Mouse (Mus musculus) neural tube, embryonic 14.5 days (tissue): ENCODE data around the gene Arid5b. TPM values are rescaled to one million over a fixed set of nuclear protein-coding genes. Genes with fewer than 3 reads are reported as not detected.

Source experiments
- ATAC-seq: fragments of 200-750 bp; cut with Nextera tagmentation; 2 replicates; pipeline ENCODE4 v1.8.0; 2017; ENCODE audit warnings: low read depth, mild to moderate bottlenecking, moderate TSS enrichment, moderate library complexity
- H3K27ac ChIP-seq: fragments of 300-500 bp; sonication (generic); 2 replicates; pipeline ENCODE4 v1.5.1; 2014; ENCODE audit warnings: low read depth, mild to moderate bottlenecking, control low read depth, low read length, moderate library complexity, mixed read lengths
- H3K27me3 ChIP-seq: fragments of 300-500 bp; sonication (generic); 2 replicates; pipeline ENCODE4 v1.6.1; 2014; ENCODE audit warnings: low read length; ENCODE audit not compliant: control insufficient read depth, insufficient read depth
- H3K36me3 ChIP-seq: fragments of 300-500 bp; sonication (generic); 2 replicates; pipeline ENCODE4 v1.6.1; 2014; ENCODE audit warnings: low read length, mixed read lengths; ENCODE audit not compliant: control insufficient read depth, insufficient read depth
- H3K4me1 ChIP-seq: fragments of 300-500 bp; sonication (generic); 2 replicates; pipeline ENCODE4 v1.6.1; 2014; ENCODE audit warnings: low read length; ENCODE audit not compliant: control insufficient read depth, insufficient read depth
- H3K4me2 ChIP-seq: fragments of 300-500 bp; sonication (generic); 2 replicates; pipeline ENCODE4 v1.6.1; 2014; ENCODE audit warnings: mild to moderate bottlenecking, low read depth, low read length, control low read depth
- H3K4me3 ChIP-seq: fragments of 300-500 bp; sonication (generic); 2 replicates; pipeline ENCODE4 v1.5.1; 2014; ENCODE audit warnings: low read depth, low read length, control low read depth, mixed read lengths
- H3K9ac ChIP-seq: fragments of 300-500 bp; sonication (generic); replicated peaks from 2 replicates; pipeline ENCODE4 v1.6.1; 2014; ENCODE audit warnings: low read depth, mild to moderate bottlenecking, control low read depth, low read length, mixed read lengths
- H3K9me3 ChIP-seq: fragments of 300-500 bp; sonication (generic); 2 replicates; pipeline ENCODE4 v1.6.1; 2016; ENCODE audit warnings: low read length; ENCODE audit not compliant: control insufficient read depth
- WGBS: fragments of 180-500 bp; shearing (Covaris S2); extraction: QIAGEN DNeasy Blood & Tissue Kit; methylation state at CpG from one replicate; pipeline ENCODE4 v1.1.7; 2014; 5-methylcytosine and 5-hydroxymethylcytosine counted together
- polyA plus RNA-seq: library from polyadenylated mRNA; unstranded; fragments of >200 nt; fragmentation: Nextera tagmentation; extraction: Ambion mirVana; gene quantifications from 2 replicates; pipeline ENCODE4 v1.2.1, GENCODE M21; 2014

The Arid5b gene
- polyA plus RNA-seq, 1 experiment from 2014 or later, result 26.2 TPM

DNA sequence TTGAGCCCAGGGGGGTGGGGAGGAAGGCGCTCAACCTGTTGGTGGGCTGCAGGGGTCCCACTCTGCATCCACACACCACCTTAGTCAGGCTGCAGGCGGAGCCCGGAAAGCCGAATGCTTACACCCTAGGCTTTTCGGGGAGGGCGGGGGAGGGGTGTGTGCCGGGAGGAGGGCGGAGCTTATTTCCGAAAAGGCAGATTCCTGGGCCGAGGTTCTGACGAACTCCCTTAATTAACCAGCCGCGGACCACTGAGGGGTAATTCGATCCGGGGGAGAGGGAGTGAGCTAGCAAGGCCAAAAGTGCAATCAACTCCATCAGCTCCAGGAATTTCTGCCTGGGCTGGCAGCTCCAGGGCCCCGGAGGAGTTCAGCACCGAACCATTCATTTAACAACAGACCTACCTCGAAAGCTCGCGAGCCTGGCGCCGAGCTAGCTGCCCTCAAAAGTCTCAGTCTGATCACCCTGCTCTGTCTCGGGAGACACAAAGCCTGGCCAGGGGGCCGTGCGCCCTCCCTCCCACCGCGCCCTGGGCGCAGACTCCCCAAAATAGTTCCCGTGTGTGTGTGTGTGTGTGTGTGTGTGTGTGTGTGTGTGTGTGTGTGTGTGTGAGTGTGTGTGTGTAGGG lies 2.1 kb downstream of the Arid5b start:
- H3K36me3 ChIP-seq, result no peaks in the 10 kb centered on the region
- peak overlapping the region; percentile 66 for H3K4me3 ChIP-seq
- H3K27ac ChIP-seq, result peak overlapping the region; percentile 85
- peak overlapping the region; percentile 91 for H3K4me2 ChIP-seq
- no peaks in the 10 kb centered on the region for H3K27me3 ChIP-seq
- H3K9me3 ChIP-seq, result no peaks in the 10 kb centered on the region
- peak; percentile 48; the same call in 1 of the 2 replicates for ATAC-seq
- under 1% methylated on average over 29 of the region's 29 CpGs for WGBS
- peak overlapping the region; percentile 65 for H3K9ac ChIP-seq
- peaks cover 8% of the 10 kb centered on the region; the same call in 1 of the 2 replicates for H3K4me1 ChIP-seq

DNA sequence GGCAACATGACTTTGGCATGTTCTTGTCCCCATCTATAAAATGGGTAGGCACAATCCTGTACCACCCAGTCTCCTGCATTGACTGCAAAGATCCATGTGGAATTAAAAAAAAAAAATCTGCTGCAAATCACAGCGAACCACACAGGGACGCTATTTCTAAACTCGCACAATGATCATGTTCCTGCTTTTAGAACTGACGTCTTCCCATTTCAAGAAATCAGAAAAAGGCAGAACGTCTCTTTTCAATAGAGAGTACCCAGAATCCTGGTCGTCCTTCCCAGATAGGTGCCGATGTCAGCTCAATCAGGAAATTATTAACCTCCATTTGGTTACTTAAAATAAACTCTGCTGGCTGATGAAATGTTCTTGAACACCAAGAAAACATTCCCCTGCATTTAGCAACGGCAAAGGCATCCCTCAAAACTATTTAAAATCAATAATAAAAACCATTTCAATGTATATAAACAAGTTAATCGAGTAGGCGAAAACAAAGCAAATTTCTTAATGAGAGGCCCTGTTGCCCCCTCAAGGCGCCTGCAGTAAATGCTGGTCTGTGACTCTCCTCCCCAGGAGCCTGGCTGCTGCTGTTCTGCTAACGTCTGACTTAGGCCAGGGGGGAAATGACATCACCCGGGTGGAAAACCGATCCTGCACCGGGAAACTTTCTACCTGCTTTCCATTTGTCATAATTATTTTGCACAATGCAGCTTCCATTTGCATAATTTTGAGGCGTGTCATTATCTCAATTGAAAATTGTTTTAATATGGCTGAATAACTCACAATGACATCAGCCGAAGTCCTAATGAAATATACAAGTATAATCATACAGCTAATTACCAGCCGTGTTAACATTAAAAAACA lies 3.4 kb downstream of the Arid5b start:
- Histone ChIP-seq H3K4me3 (peak overlapping the region; percentile 66), H3K9ac (no peak overlapping the region; the same call in 1 of the 2 replicates), H3K4me1 (peaks cover 3% of the 10 kb centered on the region; the same call in 1 of the 2 replicates), H3K9me3 (no peaks in the 10 kb centered on the region), H3K36me3 (no peaks in the 10 kb centered on the region), H3K27ac (0 out of 2 replicates have a peak overlapping the region, but pooled peaks have one; percentile 16), H3K4me2 (peak overlapping the region; percentile 91), H3K27me3 (no peaks in the 10 kb centered on the region)
- 22% methylated on average over 18 of the region's 18 CpGs for WGBS
- no peak for ATAC-seq

DNA sequence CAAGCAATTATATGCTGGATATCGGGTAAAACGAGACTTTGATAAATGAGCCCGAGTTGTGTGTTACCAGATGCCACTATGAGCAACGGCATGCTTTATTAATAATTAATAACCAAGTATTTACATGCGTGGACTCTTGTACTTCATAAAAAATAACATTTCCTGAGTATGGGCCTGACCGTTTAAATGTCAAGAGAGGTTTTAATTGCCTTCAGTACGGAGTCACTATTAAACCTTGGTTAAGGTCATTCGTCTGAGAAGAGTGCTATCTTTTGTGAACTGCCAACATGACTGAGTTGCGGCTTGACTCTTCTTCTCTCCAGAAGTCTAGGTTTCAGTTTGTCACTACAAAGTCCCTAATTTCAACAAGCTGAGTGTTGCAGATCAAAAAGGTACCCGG lies 8.8 kb downstream of the Arid5b start:
- no peaks in the 10 kb centered on the region; the same call in 1 of the 2 replicates for H3K4me1 ChIP-seq
- H3K27ac ChIP-seq, result no peak overlapping the region
- H3K27me3 ChIP-seq, result no peaks in the 10 kb centered on the region
- no peak overlapping the region for H3K4me2 ChIP-seq
- no peak overlapping the region for H3K4me3 ChIP-seq
- no peaks in the 10 kb centered on the region for H3K36me3 ChIP-seq
- no peaks in the 10 kb centered on the region for H3K9me3 ChIP-seq
- WGBS, result 76% methylated on average over 10 of the region's 10 CpGs
- H3K9ac ChIP-seq, result no peak overlapping the region
- ATAC-seq, result no peak

DNA sequence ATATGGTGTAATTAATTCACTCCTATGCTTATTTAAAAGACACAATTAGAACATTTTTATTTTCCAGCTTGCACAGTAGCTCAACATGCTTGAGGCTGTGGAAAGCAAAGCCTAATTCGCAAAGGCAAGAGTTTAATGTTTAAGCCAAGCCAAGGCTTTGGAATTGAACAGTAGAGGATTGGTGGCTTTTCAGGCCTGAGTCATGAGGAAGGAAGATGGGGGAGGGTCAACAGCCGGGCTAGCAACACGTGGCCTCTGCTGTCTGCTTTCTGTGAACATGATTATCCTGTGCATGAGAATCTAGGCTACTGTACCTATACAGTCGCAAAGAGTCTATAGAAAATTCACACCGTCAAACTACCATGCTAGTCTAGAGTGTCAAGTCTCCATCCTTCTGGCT lies 9.9 kb downstream of the Arid5b start:
- Histone ChIP-seq H3K9ac (no peak overlapping the region), H3K36me3 (no peaks in the 10 kb centered on the region), H3K27me3 (no peaks in the 10 kb centered on the region), H3K27ac (no peak overlapping the region), H3K4me3 (no peak overlapping the region), H3K9me3 (no peaks in the 10 kb centered on the region), H3K4me1 (no peaks in the 10 kb centered on the region), H3K4me2 (no peak overlapping the region)
- ATAC-seq, result peak; percentile 17; the same call in 1 of the 2 replicates
- WGBS, result 70% methylated on average over 5 of the region's 5 CpGs

DNA sequence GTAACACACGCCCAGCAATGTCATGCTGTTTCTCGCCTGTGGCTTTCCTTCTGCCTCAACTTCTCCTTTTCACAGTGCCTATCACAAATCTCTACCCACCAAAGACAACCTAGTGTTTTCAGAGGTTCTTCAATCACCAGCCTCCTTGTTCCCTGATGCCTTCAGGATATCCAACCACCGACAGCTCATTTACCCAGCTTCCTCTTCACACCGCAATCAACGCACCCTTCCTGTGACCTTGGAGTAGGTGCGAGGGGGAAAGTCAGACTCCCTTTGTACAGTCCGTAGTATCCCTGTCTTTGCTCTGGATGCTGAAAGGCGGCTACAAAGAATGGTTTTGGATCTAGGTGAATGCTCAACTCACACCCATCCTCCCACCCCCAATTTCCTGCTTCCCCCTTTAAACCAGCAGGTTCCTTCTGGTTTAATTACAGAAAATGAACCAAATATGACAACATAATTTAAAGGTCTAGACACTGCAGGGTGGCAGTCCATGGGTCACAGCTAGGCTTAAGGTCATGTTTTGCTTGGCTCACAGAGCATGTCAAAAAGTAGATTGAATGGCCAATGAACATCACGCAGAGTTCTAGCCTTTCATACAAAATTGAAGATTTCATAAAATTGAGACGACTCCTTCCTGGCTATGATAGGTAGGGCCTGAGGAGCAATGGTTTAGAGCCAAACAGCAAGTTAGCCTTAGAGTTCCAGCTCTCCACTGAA lies 14.4 kb downstream of the Arid5b start:
- H3K9ac ChIP-seq, result no peak overlapping the region
- H3K4me3 ChIP-seq, result no peak overlapping the region
- WGBS, result 96% methylated on average over 10 of the region's 10 CpGs
- no peak overlapping the region for H3K4me2 ChIP-seq
- no peaks in the 10 kb centered on the region for H3K36me3 ChIP-seq
- no peaks in the 10 kb centered on the region for H3K9me3 ChIP-seq
- no peak for ATAC-seq
- H3K4me1 ChIP-seq, result no peaks in the 10 kb centered on the region
- no peak overlapping the region for H3K27ac ChIP-seq
- H3K27me3 ChIP-seq, result no peaks in the 10 kb centered on the region

DNA sequence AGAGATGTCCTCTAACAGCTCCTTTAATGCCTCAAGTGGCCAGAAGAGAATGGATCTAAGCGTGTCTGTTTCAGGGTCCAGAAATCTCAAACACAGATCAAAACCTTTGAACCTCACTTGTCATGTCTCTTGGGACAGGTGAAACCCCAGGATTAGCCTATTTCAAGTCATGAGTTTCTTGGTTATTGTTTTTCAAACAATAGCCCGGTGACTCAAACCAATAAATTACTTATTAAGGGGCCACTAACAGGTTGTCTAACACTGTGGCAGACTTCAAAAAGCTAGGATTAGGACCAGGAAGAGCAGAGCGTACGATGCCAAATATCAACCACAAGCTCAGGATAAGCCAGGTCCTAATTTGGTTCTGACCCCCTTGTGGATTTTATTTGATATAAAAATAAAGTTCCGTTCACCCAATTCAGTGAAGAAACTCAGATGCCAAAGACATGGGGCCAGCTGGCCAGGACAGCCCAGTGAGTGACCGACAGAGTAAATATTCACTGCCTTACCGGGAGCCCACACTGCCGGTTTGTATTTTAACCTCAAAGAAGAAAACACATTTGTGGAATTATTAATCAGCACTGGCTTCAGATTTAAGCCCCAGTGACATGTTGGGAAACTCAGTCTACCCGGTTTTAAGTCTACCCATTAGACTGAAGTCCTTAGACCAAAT lies 15.1 kb downstream of the Arid5b start:
- Histone ChIP-seq H3K4me2 (no peak overlapping the region), H3K4me1 (no peaks in the 10 kb centered on the region), H3K27me3 (no peaks in the 10 kb centered on the region), H3K9me3 (no peaks in the 10 kb centered on the region), H3K4me3 (no peak overlapping the region), H3K27ac (no peak overlapping the region), H3K9ac (no peak overlapping the region), H3K36me3 (no peaks in the 10 kb centered on the region)
- 95% methylated on average over 9 of the region's 9 CpGs for WGBS
- no peak for ATAC-seq

DNA sequence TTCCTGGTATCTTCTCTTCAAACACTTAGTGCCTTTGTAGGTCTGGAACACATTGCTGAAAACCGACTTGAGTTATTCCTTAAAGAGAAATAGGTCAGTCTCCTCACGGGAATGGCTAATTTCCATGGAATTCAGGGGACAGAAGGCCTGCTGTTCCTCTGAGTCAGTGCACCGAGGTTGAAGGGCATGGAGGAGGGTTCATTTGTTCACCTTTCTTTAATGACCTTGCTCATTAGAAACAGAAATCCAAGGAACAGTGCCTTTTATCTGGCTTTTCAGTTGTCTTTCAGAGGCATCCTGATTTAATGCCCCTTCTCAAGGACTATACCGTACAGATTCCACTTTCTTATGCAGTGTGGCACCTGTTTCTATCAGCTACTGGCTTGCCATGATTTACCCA lies 18.9 kb downstream of the Arid5b start:
- Histone ChIP-seq H3K4me2 (no peak overlapping the region), H3K9me3 (no peaks in the 10 kb centered on the region), H3K9ac (no peak overlapping the region), H3K4me1 (no peaks in the 10 kb centered on the region), H3K36me3 (no peaks in the 10 kb centered on the region), H3K4me3 (no peak overlapping the region), H3K27ac (no peak overlapping the region), H3K27me3 (no peaks in the 10 kb centered on the region)
- no peak for ATAC-seq
- 28% methylated on average over 4 of the region's 4 CpGs for WGBS

DNA sequence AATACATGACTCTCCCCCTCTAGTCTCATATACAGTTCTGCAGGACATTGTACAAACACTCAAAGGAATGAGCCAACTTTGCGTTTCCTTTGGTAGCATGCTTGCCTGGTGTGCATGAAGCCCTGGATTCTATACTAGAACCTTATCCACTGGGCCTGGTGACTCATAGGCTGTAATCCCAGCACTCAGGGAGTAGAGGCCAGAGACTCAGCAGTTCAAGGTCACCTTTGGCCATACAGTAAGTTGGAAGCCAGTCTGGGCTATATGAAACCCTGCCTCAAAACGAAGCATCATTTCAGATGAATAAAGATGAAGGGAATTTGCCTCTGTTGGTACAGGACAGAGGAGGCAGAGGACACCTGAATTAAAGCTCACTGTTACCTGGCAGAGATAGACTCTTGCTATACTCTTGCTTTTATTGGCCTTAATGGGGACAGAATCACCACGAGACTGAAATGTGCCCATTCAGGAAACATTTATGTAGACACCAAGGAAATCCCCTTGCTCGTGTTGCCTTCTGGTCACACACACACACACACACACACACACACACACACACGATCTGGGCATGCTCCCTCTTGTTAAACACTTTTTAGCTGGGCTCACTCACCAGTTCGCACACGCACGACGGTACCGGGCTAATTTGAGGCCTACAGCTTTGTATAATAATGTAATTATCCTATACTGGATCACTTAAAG lies 21.0 kb downstream of the Arid5b start:
- no peak for ATAC-seq
- no peak overlapping the region for H3K9ac ChIP-seq
- WGBS, result 94% methylated on average over 10 of the region's 10 CpGs

More for the DNA sequence above, 21.0 kb downstream of the Arid5b start:
- Histone ChIP-seq H3K9me3 (no peaks in the 10 kb centered on the region), H3K36me3 (no peaks in the 10 kb centered on the region), H3K4me1 (no peaks in the 10 kb centered on the region), H3K27me3 (no peaks in the 10 kb centered on the region), H3K4me3 (no peak overlapping the region), H3K27ac (no peak overlapping the region), H3K4me2 (no peak overlapping the region)
